Mouse (Mus musculus) layer of hippocampus, postnatal 10 days (tissue): ENCODE data around the gene Galnt11. TPM values are rescaled to one million over a fixed set of nuclear protein-coding genes. Genes with fewer than 3 reads are reported as not detected.

Experiments used
- DNase-seq, 2 experiments: peaks; one replicate each; pipeline ENCODE4 v3.0.0; 2021; ENCODE audit warnings: low spot score in 2 of 2
- total RNA-seq, 2 experiments: library from RNA; stranded (reverse); gene quantifications; 2 replicates each; pipeline ENCODE4 v1.2.3; 2021

Galnt11 gene
- total RNA-seq, 2 experiments from 2014 or later: 43.8 to 44.0 TPM

GRCm38 (mm10) chr5:25252825-25253544 is 31.3 kb downstream of the Galnt11 start:
- DNase-seq: no peak

- DNase-seq: no peak
Observed at GRCm38 (mm10) chr5:25254491-25254890, 32.8 kb downstream of the Galnt11 start.

GRCm38 (mm10) chr5:25256686-25257085 is 35.0 kb downstream of the Galnt11 start:
- DNase-seq: no peak

GRCm38 (mm10) chr5:25261452-25261851 is 39.7 kb downstream of the Galnt11 start:
- no peak for DNase-seq

GRCm38 (mm10) chr5:25262266-25262665 is 40.6 kb downstream of the Galnt11 start:
- DNase-seq: no peak

- no peak for DNase-seq
Observed at GRCm38 (mm10) chr5:25268258-25268888, 46.7 kb downstream of the Galnt11 start.

GRCm38 (mm10) chr5:25275629-25276028 is 53.9 kb downstream of the Galnt11 start:
- DNase-seq: no peak

GRCm38 (mm10) chr5:25276365-25276764 is 54.7 kb downstream of the Galnt11 start:
- no peak for DNase-seq

- no peak for DNase-seq
Observed at GRCm38 (mm10) chr5:25283988-25284387, 62.3 kb downstream of the Galnt11 start.

GRCm38 (mm10) chr5:25296830-25297229 is 75.1 kb downstream of the Galnt11 start:
- no peak for DNase-seq

GRCm38 (mm10) chr5:25310226-25310625 is 88.5 kb downstream of the Galnt11 start:
- DNase-seq: no peak

- DNase-seq: peak in 1 of 2 experiments; percentile 28
Observed at GRCm38 (mm10) chr5:25313881-25314280, 92.2 kb downstream of the Galnt11 start.

Other genes with a start within 250 kb of the Galnt11 start
- 100 to 1,000 TPM; 143 to 147 TPM for gene Prkag2, start 121.3 kb upstream of the Galnt11 start, total RNA-seq
- not detected for gene Galntl5, start 40.4 kb upstream of the Galnt11 start, total RNA-seq
- not detected for gene E130116L18Rik, start 1.2 kb downstream of the Galnt11 start, total RNA-seq